Mouse (Mus musculus): ENCODE results near the gene Myo16. TPM values are rescaled to one million over a fixed set of nuclear protein-coding genes. Genes with fewer than 3 reads are reported as not detected.

Gene Myo16
- polyA plus RNA-seq, 1 experiment from 2014 or later, result 2.3 TPM

DNA sequence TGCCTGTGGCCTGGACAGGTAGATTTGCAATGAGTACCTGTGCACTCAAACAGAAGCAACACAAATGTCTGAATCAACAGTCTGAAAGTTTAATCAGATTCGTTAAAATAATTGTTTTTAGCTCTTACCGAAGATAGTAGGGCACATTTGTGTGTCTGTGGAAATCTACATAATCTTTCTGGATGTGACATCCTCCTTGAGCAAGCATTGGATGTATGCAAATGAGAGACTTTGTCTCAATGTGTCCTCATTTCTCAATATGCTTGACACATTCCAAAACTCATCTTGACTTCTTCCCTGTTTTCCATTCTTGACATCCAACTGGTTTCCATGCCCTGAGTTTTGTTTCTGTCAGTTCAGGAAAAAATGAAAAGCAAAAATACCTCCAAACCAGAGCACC, 80.8 kb downstream of the Myo16 start:
- whole genome bisulfite sequencing, result 84% methylated on average over 2 of the region's 2 CpGs
- Histone ChIP-seq H3K9me3 (no peaks in the 10 kb centered on the region), H3K27ac (no peak overlapping the region), H3K9ac (no peak overlapping the region), H3K4me3 (replicated peaks) (no peak overlapping the region), H3K4me2 (no peak overlapping the region), H3K27me3 (replicated peaks) (no peaks in the 10 kb centered on the region), H3K36me3 (no peaks in the 10 kb centered on the region), H3K4me1 (no peaks in the 10 kb centered on the region)
- ATAC-seq (ENCODE audit: insufficient read depth, low FRiP score, low read depth), result no peak

DNA sequence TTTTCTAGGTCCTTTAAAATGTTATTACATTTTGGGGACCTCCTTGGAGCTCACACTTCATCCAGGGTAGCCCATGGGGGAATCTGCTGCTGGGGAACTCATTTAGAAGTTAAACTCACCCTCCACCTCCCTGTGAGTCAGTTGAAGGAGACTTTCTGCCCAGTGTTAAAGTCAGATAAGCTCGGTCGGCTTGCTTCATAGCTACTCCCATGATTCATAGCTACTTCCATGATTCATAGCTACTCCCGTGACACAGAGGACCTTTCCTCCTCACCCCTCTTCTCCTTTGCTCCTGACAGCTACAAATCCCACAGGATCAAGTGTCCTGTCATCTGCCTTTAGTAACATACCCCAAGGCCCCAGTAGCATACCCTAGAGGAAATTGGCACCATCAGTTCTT, 89.6 kb downstream of the Myo16 start:
- ATAC-seq (ENCODE audit: insufficient read depth, low FRiP score, low read depth), result no peak
- H3K27ac ChIP-seq, result no peak overlapping the region
- no peak overlapping the region for H3K4me3 ChIP-seq (replicated peaks)
- WGBS, result 32% methylated on average over 3 of the region's 3 CpGs
- no peak overlapping the region for H3K4me2 ChIP-seq
- no peaks in the 10 kb centered on the region for H3K4me1 ChIP-seq
- H3K9me3 ChIP-seq, result no peaks in the 10 kb centered on the region
- H3K36me3 ChIP-seq, result no peaks in the 10 kb centered on the region
- H3K27me3 ChIP-seq (replicated peaks), result no peaks in the 10 kb centered on the region
- H3K9ac ChIP-seq, result no peak overlapping the region

DNA sequence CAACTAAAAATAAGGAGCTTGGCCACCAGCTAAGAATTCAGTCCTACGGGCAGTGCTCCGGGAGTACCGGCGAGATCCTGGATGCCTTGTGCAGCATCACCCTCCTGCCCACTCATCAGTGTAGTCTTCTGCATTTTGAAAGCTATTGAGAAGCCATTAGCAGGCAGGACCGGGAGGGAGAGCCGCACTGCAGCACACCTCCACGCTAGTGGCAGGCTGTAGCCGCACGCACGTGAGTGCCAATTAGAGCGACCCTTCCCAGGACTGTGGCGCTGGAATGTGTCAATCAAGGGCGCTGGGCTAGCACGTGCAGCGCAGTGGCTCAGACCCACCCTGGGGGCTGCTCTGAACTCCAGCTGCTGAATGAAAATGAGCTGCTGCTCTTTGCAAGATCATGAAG, 95.4 kb downstream of the Myo16 start:
- no peaks in the 10 kb centered on the region for H3K36me3 ChIP-seq
- H3K4me3 ChIP-seq (replicated peaks), result no peak overlapping the region
- no peak overlapping the region for H3K27ac ChIP-seq
- H3K4me2 ChIP-seq, result no peak overlapping the region
- H3K9ac ChIP-seq, result no peak overlapping the region
- WGBS, result 5% methylated on average over 15 of the region's 15 CpGs
- H3K27me3 ChIP-seq (replicated peaks), result peaks cover 7% of the 10 kb centered on the region; the same call in 1 of the 2 replicates
- H3K4me1 ChIP-seq, result no peaks in the 10 kb centered on the region
- no peak for ATAC-seq (ENCODE audit: insufficient read depth, low FRiP score, low read depth)
- H3K9me3 ChIP-seq, result no peaks in the 10 kb centered on the region

DNA sequence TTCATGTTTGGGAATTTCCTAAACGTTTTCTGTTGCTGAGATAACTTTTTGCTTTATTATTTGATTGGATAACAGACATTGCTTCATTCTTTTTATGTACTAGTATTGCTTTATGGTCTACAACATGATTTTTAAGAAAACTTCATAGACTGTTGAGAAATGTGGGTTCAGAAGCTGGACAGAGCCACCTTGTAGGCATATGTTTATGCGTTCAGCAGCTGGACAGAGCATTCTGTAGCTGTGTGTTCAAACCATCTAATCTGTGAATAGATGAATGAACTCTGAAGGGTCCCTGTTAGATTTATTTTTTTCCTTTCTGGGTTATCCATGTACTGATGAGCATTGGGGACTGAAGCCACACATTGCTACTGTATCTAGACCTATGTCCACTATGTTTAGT, 102.0 kb downstream of the Myo16 start:
- ATAC-seq (ENCODE audit: insufficient read depth, low FRiP score, low read depth), result no peak
- no peak overlapping the region for H3K4me3 ChIP-seq (replicated peaks)
- H3K27me3 ChIP-seq (replicated peaks), result no peaks in the 10 kb centered on the region
- H3K9ac ChIP-seq, result no peak overlapping the region
- H3K4me2 ChIP-seq, result no peak overlapping the region
- 55% methylated on average over 2 of the region's 2 CpGs for WGBS
- no peak overlapping the region for H3K27ac ChIP-seq
- H3K4me1 ChIP-seq, result no peaks in the 10 kb centered on the region
- H3K36me3 ChIP-seq, result no peaks in the 10 kb centered on the region
- H3K9me3 ChIP-seq, result no peaks in the 10 kb centered on the region

DNA sequence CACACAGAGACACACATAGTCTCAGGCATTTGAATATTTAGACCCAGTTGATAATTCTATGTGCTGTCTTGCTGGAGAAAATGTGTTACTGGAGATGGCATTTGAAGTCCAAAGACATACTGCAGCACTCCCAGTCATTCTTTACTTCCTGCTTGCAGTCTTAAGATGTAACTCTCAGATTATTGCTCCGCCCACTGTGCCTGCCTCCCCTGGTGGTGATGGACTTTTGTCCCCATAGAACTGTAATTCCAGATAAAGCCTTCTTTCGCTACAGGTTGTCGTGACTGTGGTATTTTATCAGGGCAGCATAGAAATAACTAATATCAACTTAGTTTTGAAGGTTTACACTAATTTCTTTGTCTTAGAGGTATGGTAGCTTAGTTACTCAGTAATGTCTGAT, 102.9 kb downstream of the Myo16 start:
- no peak for ATAC-seq (ENCODE audit: insufficient read depth, low FRiP score, low read depth)
- Histone ChIP-seq H3K4me2 (no peak overlapping the region), H3K36me3 (no peaks in the 10 kb centered on the region), H3K4me1 (no peaks in the 10 kb centered on the region), H3K9me3 (no peaks in the 10 kb centered on the region), H3K27me3 (replicated peaks) (no peaks in the 10 kb centered on the region), H3K4me3 (replicated peaks) (no peak overlapping the region), H3K27ac (no peak overlapping the region), H3K9ac (no peak overlapping the region)
- WGBS, result 83% methylated on average over 3 of the region's 3 CpGs

DNA sequence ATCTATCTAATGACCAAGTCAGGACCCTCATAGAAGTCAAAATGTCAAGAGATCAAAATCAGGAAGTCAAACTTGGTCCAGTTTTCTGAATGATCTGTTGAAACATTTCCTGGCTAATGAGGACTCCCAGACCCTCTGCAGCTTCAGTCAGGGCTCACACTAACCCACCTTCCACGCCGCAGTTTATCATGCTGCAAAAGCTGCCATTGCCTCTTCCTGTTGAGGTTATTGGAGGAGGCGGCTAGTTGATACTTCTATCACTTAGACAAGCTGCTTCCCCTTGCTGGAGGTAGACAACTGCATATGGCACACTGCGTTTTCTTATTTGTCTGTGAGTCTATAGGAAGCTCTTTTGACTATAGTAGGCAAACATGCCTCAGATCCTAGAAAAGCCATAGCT, 116.4 kb downstream of the Myo16 start:
- no peaks in the 10 kb centered on the region for H3K27me3 ChIP-seq (replicated peaks)
- H3K9me3 ChIP-seq, result no peaks in the 10 kb centered on the region
- H3K9ac ChIP-seq, result no peak overlapping the region
- no peaks in the 10 kb centered on the region for H3K4me1 ChIP-seq
- ATAC-seq (ENCODE audit: insufficient read depth, low FRiP score, low read depth), result no peak
- no peak overlapping the region for H3K27ac ChIP-seq
- H3K36me3 ChIP-seq, result no peaks in the 10 kb centered on the region
- 82% methylated on average over 4 of the region's 4 CpGs for WGBS
- no peak overlapping the region for H3K4me3 ChIP-seq (replicated peaks)
- H3K4me2 ChIP-seq, result no peak overlapping the region

DNA sequence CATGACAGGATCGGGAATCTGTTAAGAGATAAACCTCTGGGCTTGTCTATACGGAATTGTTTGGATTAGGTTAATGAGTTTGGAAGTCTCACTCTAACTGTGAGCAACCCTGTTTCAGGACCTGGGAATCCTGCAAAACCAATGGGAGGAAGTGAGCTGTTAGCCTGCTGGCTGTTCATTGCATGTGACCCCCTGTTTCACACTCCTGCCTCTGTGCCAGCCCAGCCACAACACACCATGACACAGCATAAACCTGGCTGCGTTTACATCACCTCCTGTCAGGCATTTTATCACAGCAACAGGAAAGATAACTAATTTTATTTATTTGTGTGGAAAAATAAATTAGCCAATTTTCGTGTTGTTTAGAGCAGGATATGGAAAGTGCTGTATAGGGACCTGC, 138.9 kb downstream of the Myo16 start:
- no peaks in the 10 kb centered on the region for H3K36me3 ChIP-seq
- H3K4me1 ChIP-seq, result no peaks in the 10 kb centered on the region
- 35% methylated on average over 4 of the region's 4 CpGs for WGBS
- H3K9ac ChIP-seq, result no peak overlapping the region
- H3K4me3 ChIP-seq (replicated peaks), result no peak overlapping the region
- no peaks in the 10 kb centered on the region for H3K27me3 ChIP-seq (replicated peaks)
- no peaks in the 10 kb centered on the region for H3K9me3 ChIP-seq
- H3K4me2 ChIP-seq, result no peak overlapping the region
- no peak for ATAC-seq (ENCODE audit: insufficient read depth, low FRiP score, low read depth)
- H3K27ac ChIP-seq, result no peak overlapping the region

DNA sequence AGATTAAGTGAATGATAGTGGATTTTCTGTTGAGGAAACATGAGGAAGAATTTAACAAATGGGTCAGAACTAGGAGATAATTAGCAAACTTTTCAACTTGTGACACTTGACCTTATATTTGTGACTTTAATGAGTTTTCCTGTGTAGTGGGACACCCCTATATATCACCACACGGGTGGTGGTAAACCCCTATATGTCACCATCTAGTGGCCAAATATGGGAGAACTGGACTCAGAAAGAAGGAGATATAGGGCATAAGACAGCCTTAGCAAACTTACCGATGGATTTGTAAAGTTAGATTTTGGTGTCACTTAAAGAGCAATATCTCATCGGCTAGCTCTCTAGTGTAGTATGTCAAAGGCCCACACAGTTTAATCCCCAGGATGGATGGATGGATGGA, 147.1 kb downstream of the Myo16 start:
- ATAC-seq (ENCODE audit: insufficient read depth, low FRiP score, low read depth), result no peak
- H3K27me3 ChIP-seq (replicated peaks), result no peaks in the 10 kb centered on the region
- no peaks in the 10 kb centered on the region for H3K9me3 ChIP-seq
- no peak overlapping the region for H3K27ac ChIP-seq
- WGBS, result 51% methylated on average over 3 of the region's 3 CpGs
- H3K36me3 ChIP-seq, result no peaks in the 10 kb centered on the region
- H3K4me2 ChIP-seq, result no peak overlapping the region
- no peaks in the 10 kb centered on the region for H3K4me1 ChIP-seq
- no peak overlapping the region for H3K9ac ChIP-seq
- H3K4me3 ChIP-seq (replicated peaks), result no peak overlapping the region

DNA sequence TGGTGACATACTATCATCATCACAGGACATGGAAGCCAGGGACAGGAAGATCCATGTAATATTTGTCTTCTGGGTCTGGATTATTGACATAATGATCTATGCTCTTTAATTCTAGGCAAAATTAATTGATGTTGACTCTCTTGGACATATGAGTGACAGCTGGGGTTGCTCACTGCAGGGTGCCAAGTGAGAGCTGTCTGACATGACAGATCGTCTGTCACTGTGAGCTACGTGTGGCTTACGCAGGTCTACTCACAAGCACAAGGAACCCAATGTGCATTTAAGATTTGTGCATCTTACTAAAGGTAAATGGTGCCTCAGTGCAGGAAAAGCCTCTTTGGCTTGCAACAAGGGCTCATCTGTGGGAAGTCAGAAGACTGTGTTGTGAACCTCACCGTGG, 149.3 kb downstream of the Myo16 start:
- Histone ChIP-seq H3K9me3 (no peaks in the 10 kb centered on the region), H3K36me3 (no peaks in the 10 kb centered on the region), H3K27me3 (replicated peaks) (no peaks in the 10 kb centered on the region), H3K4me1 (no peaks in the 10 kb centered on the region), H3K9ac (no peak overlapping the region), H3K4me2 (no peak overlapping the region), H3K4me3 (replicated peaks) (no peak overlapping the region), H3K27ac (no peak overlapping the region)
- no peak for ATAC-seq (ENCODE audit: insufficient read depth, low FRiP score, low read depth)
- 69% methylated on average over 4 of the region's 4 CpGs for WGBS

DNA sequence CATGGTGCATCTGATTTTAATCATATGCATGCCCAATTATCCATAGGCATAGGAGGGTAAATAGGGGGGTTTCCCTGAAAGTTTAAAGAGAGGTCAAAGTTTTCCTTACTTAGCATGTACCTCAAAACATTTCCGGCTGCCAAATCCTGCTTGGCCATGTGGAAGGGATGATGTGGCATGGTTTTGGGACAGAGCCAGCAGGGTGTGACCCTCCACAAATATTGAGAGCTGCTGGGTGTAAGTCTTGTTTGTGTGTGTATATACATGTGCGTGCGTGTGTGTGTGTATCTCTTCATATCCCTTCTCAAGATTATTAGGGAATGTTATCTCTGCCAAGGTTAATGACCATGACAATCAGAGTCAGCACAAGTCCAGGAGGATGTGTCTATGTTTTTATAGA, 150.3 kb downstream of the Myo16 start:
- no peak overlapping the region for H3K27ac ChIP-seq
- no peaks in the 10 kb centered on the region for H3K9me3 ChIP-seq
- no peak overlapping the region for H3K4me2 ChIP-seq
- H3K4me1 ChIP-seq, result no peaks in the 10 kb centered on the region
- no peaks in the 10 kb centered on the region for H3K36me3 ChIP-seq
- WGBS, result 62% methylated on average over 3 of the region's 3 CpGs
- H3K27me3 ChIP-seq (replicated peaks), result no peaks in the 10 kb centered on the region
- ATAC-seq (ENCODE audit: insufficient read depth, low FRiP score, low read depth), result no peak
- no peak overlapping the region for H3K9ac ChIP-seq
- no peak overlapping the region for H3K4me3 ChIP-seq (replicated peaks)

DNA sequence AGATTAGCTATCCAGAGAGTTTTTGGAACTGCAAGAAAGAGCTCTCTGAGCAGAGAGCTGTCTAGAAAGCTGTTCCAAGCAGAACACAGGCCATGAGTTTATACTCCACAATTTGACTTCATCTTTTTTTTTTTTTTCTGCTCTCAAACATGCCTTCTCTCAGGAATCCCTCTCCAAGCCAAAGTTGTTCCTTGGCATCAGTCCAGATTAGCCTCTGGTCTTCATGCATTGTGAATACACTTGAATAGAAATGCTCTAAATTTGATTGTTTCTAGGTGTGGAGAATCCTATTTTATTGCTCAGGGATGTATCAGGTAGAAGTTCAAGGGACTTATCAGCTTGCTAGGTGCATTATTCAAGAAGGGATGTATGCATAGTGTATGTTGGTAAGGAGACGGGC, 151.0 kb downstream of the Myo16 start:
- no peak for ATAC-seq (ENCODE audit: insufficient read depth, low FRiP score, low read depth)
- Histone ChIP-seq H3K4me3 (replicated peaks) (no peak overlapping the region), H3K4me2 (no peak overlapping the region), H3K9ac (no peak overlapping the region), H3K27me3 (replicated peaks) (no peaks in the 10 kb centered on the region), H3K9me3 (no peaks in the 10 kb centered on the region), H3K27ac (no peak overlapping the region), H3K4me1 (no peaks in the 10 kb centered on the region), H3K36me3 (no peaks in the 10 kb centered on the region)
- 70% methylated on average over 1 of the region's 1 CpGs for WGBS

DNA sequence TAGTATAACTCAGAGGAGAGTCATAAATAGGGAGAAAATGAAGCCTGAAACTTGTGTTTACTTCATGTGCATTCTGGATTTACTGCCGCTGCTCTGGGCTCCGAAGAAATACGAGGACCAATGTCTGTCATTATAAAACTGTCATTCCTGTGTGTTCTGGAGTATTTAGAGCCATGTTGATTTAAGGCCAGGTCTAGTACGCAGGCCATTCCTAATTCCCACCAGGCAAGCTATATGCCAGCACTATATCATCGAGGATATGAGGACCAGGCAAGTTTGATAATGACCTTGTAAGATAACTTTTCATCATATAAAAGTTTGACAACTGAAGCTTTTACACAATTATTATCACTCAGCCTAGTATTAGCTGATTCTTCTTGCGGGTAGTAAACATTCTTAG, 153.6 kb downstream of the Myo16 start:
- no peak for ATAC-seq (ENCODE audit: insufficient read depth, low FRiP score, low read depth)
- Histone ChIP-seq H3K27ac (no peak overlapping the region), H3K27me3 (replicated peaks) (no peaks in the 10 kb centered on the region), H3K4me1 (no peaks in the 10 kb centered on the region), H3K9ac (no peak overlapping the region), H3K4me2 (no peak overlapping the region), H3K9me3 (no peaks in the 10 kb centered on the region), H3K36me3 (no peaks in the 10 kb centered on the region), H3K4me3 (replicated peaks) (no peak overlapping the region)
- WGBS, result 48% methylated on average over 6 of the region's 6 CpGs

DNA sequence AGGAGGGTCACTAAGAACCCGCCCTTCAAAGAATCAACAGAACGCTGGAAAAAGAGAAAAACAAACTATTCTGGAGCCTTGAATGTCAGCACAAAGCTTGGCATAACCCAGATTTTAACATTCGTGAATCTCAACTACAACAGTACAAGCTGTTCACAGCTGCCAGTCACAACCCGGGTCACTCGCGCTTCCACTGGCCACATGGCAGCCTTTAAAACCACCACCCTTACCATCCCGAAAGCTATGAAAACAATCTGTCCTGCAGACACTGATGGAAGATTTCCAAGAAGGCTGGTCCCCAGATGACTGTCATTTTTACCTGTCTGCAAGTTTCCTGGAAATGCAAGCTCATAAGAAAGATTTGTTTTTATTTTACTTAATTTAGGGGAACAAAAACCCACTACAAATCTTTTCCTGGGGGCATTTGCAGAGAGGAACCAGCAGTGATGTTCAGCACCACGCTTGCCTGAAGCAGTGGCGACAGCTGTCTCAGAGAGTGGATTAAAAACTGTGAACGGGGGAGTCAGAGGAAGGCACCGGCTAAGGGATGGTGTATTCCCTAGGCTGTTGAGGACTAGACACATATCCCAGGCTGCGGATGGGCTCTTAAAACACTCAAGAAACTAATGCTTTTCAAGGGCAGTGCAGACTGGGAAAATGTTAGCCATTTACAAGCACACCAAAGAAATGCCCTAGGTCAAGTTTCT, 154.2 kb downstream of the Myo16 start:
- ATAC-seq (ENCODE audit: insufficient read depth, low FRiP score, low read depth), result no peak
- Histone ChIP-seq H3K9me3 (no peaks in the 10 kb centered on the region), H3K4me1 (no peaks in the 10 kb centered on the region), H3K36me3 (no peaks in the 10 kb centered on the region), H3K4me2 (no peak overlapping the region), H3K9ac (no peak overlapping the region), H3K27ac (no peak overlapping the region), H3K4me3 (replicated peaks) (no peak overlapping the region), H3K27me3 (replicated peaks) (no peaks in the 10 kb centered on the region)
- 44% methylated on average over 12 of the region's 12 CpGs for WGBS
